Mouse (Mus musculus) liver, embryonic 16.5 days (tissue): ENCODE measurements around the gene Fam166a. TPM values are rescaled to one million over a fixed set of nuclear protein-coding genes. Genes with fewer than 3 reads are reported as not detected.

Source experiments
- ATAC-seq: fragments of 200-750 bp; cut with Nextera tagmentation; 2 replicates; pipeline ENCODE4 v1.8.0; 2017; ENCODE audit warnings: low read depth, mild to moderate bottlenecking, moderate number of reproducible peaks, moderate library complexity
- H3K27ac ChIP-seq: fragments of 300-500 bp; sonication (generic); 2 replicates; pipeline ENCODE4 v1.5.1; 2014; ENCODE audit warnings: mild to moderate bottlenecking, low read length
- H3K27me3 ChIP-seq: fragments of 300-500 bp; sonication (generic); 2 replicates; pipeline ENCODE4 v1.6.1; 2014; ENCODE audit warnings: low read depth, low read length, mixed read lengths; ENCODE audit not compliant: control insufficient read depth, insufficient read depth
- H3K36me3 ChIP-seq: fragments of 300-500 bp; sonication (generic); 2 replicates; pipeline ENCODE4 v1.6.1; 2014; ENCODE audit warnings: mild to moderate bottlenecking; ENCODE audit not compliant: control insufficient read depth, insufficient read depth
- H3K4me1 ChIP-seq: fragments of 300-500 bp; sonication (generic); 2 replicates; pipeline ENCODE4 v1.6.1; 2014; ENCODE audit warnings: low read depth, low read length, mixed read lengths; ENCODE audit not compliant: control insufficient read depth
- H3K4me2 ChIP-seq: fragments of 300-500 bp; sonication (generic); 2 replicates; pipeline ENCODE4 v1.6.1; 2014; ENCODE audit warnings: low read depth, low read length, mixed read lengths
- H3K4me3 ChIP-seq: fragments of 300-500 bp; sonication (generic); 2 replicates; pipeline ENCODE4 v1.5.1; 2014; ENCODE audit warnings: low read depth, mild to moderate bottlenecking, low read length
- H3K9ac ChIP-seq: fragments of 300-500 bp; sonication (generic); 2 replicates; pipeline ENCODE4 v1.6.1; 2014; ENCODE audit warnings: low read depth, low read length
- H3K9me3 ChIP-seq: fragments of 300-500 bp; sonication (generic); replicated peaks from 2 replicates; pipeline ENCODE4 v1.6.1; 2016; ENCODE audit warnings: low read length; ENCODE audit not compliant: control insufficient read depth
- WGBS: fragments of 180-500 bp; shearing (Covaris S2); extraction: QIAGEN DNeasy Blood & Tissue Kit; methylation state at CpG from one replicate; pipeline ENCODE4 v1.1.7; 2014; ENCODE audit not compliant: insufficient replicate concordance; 5-methylcytosine and 5-hydroxymethylcytosine counted together
- polyA plus RNA-seq: library from polyadenylated mRNA; unstranded; fragments of >200 nt; fragmentation: Nextera tagmentation; extraction: Ambion mirVana; gene quantifications from 2 replicates; pipeline ENCODE4 v1.2.1, GENCODE M21; 2015

The Fam166a gene
- polyA plus RNA-seq, 1 experiment from 2014 or later, result not detected

DNA sequence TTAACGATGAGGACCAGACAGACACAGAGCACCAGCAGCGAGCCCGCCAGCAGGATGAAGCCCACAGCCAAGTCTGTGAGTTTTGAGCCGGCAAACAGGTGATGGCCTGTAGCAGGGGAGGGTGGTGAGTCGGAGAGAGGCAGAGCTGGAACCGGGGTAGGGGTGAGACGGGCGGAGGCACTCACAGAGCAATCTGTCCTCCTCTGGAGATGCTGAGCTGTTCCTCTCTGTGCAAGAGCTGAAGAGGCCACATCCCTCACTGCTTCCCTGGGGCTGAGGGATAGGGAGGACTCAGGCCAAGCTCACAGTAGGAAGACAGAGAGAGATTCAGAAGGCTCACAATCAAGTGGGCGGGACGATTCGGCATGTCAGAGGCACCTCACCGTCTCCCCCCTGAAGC lies 12.5 kb downstream of the Fam166a start:
- Histone ChIP-seq H3K4me2 (no peak overlapping the region), H3K9me3 (no peaks in the 10 kb centered on the region), H3K4me1 (peaks cover 10% of the 10 kb centered on the region), H3K9ac (no peak overlapping the region), H3K4me3 (no peak overlapping the region), H3K27ac (no peak overlapping the region), H3K27me3 (no peaks in the 10 kb centered on the region; the same call in 1 of the 2 replicates), H3K36me3 (no peaks in the 10 kb centered on the region)
- 63% methylated on average over 12 of the region's 12 CpGs for WGBS
- no peak for ATAC-seq

DNA sequence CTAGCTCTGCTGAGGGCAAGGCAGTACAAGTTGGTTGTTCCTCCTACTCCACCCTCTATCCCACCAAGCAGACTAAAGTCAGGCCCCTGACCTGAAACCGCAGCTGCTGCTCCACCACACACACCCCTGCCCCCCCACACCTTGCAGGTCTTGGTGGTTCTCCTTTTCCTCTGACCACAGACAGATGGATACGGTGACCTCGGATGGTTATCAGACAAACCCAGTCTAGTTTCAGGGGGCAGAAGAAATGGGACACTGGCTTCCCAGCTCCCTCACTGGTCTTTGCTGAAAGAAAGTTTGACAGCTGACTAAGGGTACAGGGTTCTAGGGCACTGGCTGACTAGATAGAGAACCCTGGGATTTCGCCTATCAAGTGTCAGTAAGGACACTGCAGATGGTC lies 14.9 kb downstream of the Fam166a start:
- Histone ChIP-seq H3K4me1 (peaks cover 6% of the 10 kb centered on the region), H3K9me3 (no peaks in the 10 kb centered on the region), H3K27ac (no peak overlapping the region), H3K4me3 (no peak overlapping the region), H3K36me3 (no peaks in the 10 kb centered on the region), H3K27me3 (no peaks in the 10 kb centered on the region; the same call in 1 of the 2 replicates), H3K4me2 (no peak overlapping the region), H3K9ac (no peak overlapping the region)
- no peak for ATAC-seq
- WGBS, result 7% methylated on average over 4 of the region's 4 CpGs

DNA sequence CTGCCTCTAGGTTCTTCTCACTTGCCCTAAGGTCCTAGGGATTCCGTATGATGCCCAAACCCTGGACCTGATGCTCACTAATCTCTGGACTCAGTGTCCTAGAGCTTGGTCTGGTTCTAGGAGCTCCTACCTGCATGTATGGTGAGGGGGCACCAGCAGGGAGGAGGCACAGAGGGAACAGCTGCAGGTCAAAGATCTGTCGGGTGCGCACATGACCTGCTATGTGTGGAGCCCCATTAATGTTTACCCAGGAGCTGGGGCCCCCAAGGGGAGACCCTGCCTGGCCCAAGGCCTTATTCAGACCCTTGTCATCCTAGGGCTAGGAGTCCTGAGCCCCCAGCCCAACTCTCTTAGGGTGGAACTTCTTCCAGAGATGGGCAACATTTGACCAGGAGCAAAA lies 15.5 kb downstream of the Fam166a start, which contains the start of gene Slc34a3:
Gene Slc34a3 (minus strand): TSS at position 315 of the 400 bp plus-strand sequence.
- Histone ChIP-seq H3K4me2 (no peak within 1 kb of the TSS), H3K4me1 (peaks cover under 1% of the 10 kb centered on the region; the same call in 1 of the 2 replicates), H3K27ac (no peak within 1 kb of the TSS), H3K36me3 (no peaks in the 10 kb centered on the region), H3K4me3 (no peak within 1 kb of the TSS), H3K27me3 (no peaks in the 10 kb centered on the region; the same call in 1 of the 2 replicates), H3K9ac (no peak within 1 kb of the TSS), H3K9me3 (no peaks in the 10 kb centered on the region)
- ATAC-seq, result no peak
- WGBS, result 63% methylated on average over 3 of the region's 3 CpGs

DNA sequence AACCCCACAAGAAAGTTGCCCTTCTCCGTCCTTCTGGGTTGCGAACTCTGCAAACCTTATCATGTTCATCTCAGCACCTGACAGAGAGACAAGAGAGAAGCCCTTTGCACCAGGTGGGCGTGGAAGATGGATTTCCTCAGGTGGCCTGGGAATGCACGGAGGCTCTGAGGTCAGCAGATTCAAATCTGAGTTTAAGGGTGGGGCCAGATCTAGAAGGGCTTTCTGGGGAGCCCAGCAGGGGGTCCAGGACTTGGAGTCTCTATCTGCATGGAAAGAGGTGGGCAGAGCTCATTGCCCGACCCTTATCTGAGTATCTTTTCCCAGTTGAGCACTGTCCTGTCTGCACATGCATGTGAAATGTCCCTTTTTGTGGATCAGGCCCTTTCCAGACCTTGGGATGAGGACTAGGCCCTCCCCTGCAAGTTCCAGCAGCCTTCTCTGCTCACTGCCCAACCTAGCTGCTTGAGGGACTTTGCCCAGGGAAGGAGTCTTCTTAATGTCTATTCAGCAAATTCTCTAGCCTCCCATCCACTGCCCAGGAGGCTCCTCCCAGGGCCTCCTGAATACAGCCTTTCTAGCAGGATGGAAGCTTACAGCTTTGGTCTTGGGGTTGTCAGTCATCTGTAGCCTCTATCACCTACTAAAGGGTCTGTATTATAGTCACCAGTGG lies 16.1 kb downstream of the Fam166a start:
- Histone ChIP-seq H3K4me1 (no peaks in the 10 kb centered on the region), H3K9me3 (no peaks in the 10 kb centered on the region), H3K4me2 (no peak overlapping the region), H3K9ac (no peak overlapping the region), H3K4me3 (no peak overlapping the region), H3K27me3 (no peaks in the 10 kb centered on the region; the same call in 1 of the 2 replicates), H3K36me3 (no peaks in the 10 kb centered on the region), H3K27ac (no peak overlapping the region)
- ATAC-seq, result no peak
- WGBS, result 38% methylated on average over 5 of the region's 5 CpGs

DNA sequence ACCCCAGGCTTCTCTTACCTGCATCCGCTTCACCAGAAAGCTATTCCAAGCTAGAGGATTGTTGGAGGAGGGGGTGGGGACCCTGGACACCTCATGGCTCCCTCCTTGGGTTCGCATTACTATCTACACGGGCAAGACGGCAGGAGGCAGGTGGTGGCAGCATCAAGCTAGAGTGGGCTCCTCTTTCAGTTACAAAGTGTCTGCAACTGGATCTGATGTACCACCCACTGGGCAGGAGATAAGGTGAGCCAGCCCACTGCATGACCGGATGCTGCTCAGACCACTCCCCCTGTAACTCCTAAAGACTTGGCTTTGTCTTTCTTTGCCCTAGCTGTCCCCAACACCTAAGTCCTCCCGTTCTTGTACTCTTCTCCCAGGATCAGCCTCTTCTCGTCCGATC lies 18.1 kb downstream of the Fam166a start, which contains the start of gene Rnf224:
Gene Rnf224 (minus strand): TSS at position 174 of the 400 bp plus-strand sequence.
- WGBS, result 35% methylated on average over 8 of the region's 8 CpGs
- no peak within 1 kb of the TSS for H3K4me3 ChIP-seq
- H3K36me3 ChIP-seq, result no peaks in the 10 kb centered on the region
- no peak within 1 kb of the TSS for H3K4me2 ChIP-seq
- peaks cover 11% of the 10 kb centered on the region for H3K27me3 ChIP-seq
- no peak within 1 kb of the TSS for H3K27ac ChIP-seq
- no peak within 1 kb of the TSS for H3K9ac ChIP-seq
- peaks cover 10% of the 10 kb centered on the region for H3K4me1 ChIP-seq
- no peak for ATAC-seq
- H3K9me3 ChIP-seq, result no peaks in the 10 kb centered on the region

DNA sequence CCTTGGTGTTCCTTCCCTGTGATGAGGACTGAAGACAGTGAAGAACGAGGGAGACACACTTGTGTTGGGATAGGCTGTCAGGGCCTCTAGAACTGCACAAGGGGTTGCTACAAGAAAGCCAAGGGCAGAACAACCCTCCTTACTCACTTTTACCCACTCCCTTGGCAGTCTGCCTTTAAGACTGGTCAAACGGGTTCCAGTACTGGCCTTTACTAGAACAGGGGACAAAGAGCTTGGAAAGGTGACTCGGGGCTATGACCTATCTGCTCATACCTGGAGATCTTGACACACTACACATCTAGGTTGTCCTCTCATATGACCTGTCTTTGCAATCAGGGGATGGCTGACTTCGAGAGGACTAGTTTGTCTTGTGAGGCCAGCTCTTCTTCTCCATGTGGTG lies 19.0 kb downstream of the Fam166a start:
- no peaks in the 10 kb centered on the region for H3K9me3 ChIP-seq
- peaks cover 19% of the 10 kb centered on the region for H3K4me1 ChIP-seq
- no peak for ATAC-seq
- WGBS, result 40% methylated on average over 4 of the region's 4 CpGs
- no peak overlapping the region for H3K27ac ChIP-seq
- H3K9ac ChIP-seq, result no peak overlapping the region
- H3K4me3 ChIP-seq, result no peak overlapping the region
- H3K36me3 ChIP-seq, result no peaks in the 10 kb centered on the region
- H3K27me3 ChIP-seq, result peaks cover 20% of the 10 kb centered on the region
- H3K4me2 ChIP-seq, result no peak overlapping the region

DNA sequence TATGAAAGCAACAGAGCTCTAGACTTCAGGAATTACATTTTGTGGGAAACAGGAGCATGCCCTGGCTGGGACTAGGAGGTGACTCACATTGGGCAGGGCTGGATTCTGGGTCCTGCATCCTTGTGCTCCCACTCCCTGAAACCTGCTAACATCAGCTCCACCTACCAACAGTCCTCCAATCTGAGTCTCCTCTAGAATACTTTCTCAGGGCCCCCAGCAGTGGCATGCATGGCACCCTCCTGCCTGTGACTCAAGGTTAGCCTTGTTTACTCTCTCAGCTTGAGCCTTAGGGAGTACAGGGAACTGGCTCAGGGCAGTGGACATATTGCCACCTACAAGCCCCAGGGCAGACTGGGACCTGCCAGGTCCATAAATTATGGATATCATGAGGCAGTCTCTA lies 19.6 kb downstream of the Fam166a start:
- H3K4me1 ChIP-seq, result peaks cover 19% of the 10 kb centered on the region
- H3K36me3 ChIP-seq, result no peaks in the 10 kb centered on the region
- no peaks in the 10 kb centered on the region for H3K9me3 ChIP-seq
- no peak overlapping the region for H3K4me2 ChIP-seq
- H3K27ac ChIP-seq, result no peak overlapping the region
- H3K27me3 ChIP-seq, result peaks cover 26% of the 10 kb centered on the region
- no peak overlapping the region for H3K4me3 ChIP-seq
- ATAC-seq, result no peak
- H3K9ac ChIP-seq, result no peak overlapping the region

DNA sequence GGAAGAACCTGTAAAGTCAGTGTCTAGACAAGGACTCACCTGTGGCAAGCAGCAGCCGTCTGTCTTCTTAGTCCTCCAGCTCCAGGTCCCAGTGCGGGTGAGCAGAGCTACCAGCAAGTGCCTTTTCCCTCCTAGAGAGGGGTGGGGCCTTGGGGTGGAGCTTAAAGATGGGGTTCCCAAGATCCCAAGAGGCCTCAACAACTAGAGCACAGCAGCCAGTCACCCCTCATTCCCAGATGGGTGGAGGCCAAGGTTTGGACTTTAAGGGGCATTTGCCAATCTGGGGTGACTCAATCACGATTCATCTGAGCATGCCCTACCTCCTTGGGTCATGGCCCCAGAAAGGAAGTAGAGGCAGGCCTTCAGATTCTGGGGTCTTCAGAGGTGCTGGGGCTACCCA lies 21.2 kb downstream of the Fam166a start:
- peaks cover 29% of the 10 kb centered on the region for H3K27me3 ChIP-seq
- no peak for ATAC-seq
- H3K4me3 ChIP-seq, result no peak overlapping the region
- WGBS, result 64% methylated on average over 3 of the region's 3 CpGs
- H3K36me3 ChIP-seq, result no peaks in the 10 kb centered on the region
- H3K9ac ChIP-seq, result no peak overlapping the region
- H3K4me1 ChIP-seq, result peaks cover 19% of the 10 kb centered on the region
- H3K9me3 ChIP-seq, result no peaks in the 10 kb centered on the region
- no peak overlapping the region for H3K4me2 ChIP-seq
- no peak overlapping the region for H3K27ac ChIP-seq

DNA sequence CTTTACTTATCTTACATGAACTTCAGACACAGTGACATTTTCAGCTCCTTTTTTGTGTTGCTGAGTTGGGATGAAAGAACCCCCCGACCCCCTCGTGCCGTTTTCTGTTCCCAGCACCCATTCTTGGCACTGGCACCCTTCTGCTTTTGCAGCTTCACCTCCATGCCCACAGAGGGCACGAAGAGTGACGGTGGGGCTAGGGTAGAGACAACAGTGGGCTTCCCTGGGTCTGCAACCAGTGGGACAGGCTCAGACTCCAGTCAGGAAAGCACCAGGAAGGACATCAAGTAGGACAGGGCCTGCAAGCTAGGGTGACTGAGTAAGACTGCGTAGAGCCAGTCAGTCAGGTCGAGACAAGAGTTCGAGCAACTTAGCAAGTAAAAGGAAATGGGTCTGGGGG lies 21.8 kb downstream of the Fam166a start:
- 45% methylated on average over 8 of the region's 8 CpGs for WGBS
- peaks cover 19% of the 10 kb centered on the region for H3K4me1 ChIP-seq
- no peaks in the 10 kb centered on the region for H3K9me3 ChIP-seq
- peak overlapping the region; percentile 56 for H3K4me3 ChIP-seq
- H3K4me2 ChIP-seq, result peak overlapping the region; percentile 73
- ATAC-seq, result no peak
- H3K27me3 ChIP-seq, result peaks cover 29% of the 10 kb centered on the region
- H3K27ac ChIP-seq, result no peak overlapping the region
- no peak overlapping the region for H3K9ac ChIP-seq
- no peaks in the 10 kb centered on the region for H3K36me3 ChIP-seq
